Mouse (Mus musculus) large intestine, adult 2 months (tissue): ENCODE measurements around the gene Ftsj1. TPM values are rescaled to one million over a fixed set of nuclear protein-coding genes. Genes with fewer than 3 reads are reported as not detected.

Source experiments
- polyA plus RNA-seq: library from polyadenylated mRNA; depleted of rRNA; stranded (reverse); fragments of >200 nt; gene quantifications from 2 replicates; pipeline ENCODE4 v1.2.3, GENCODE M21; 2012; rRNA removed

Ftsj1 gene
- polyA plus RNA-seq, 1 experiment = 24.2 TPM

Other genes with a start within 250 kb of the Ftsj1 start
- gene Glod5, start 233.9 kb downstream of the Ftsj1 start, polyA plus RNA-seq = 65.2 and 101 TPM in 2 replicates
- 19.4 and 22.3 TPM in 2 replicates for gene Suv39h1, start 177.6 kb downstream of the Ftsj1 start, polyA plus RNA-seq
- gene Was, start 161.9 kb downstream of the Ftsj1 start, polyA plus RNA-seq = 5.3 and 7.2 TPM in 2 replicates
- gene Wdr13, start 119.5 kb downstream of the Ftsj1 start, polyA plus RNA-seq = 38.4 and 74.3 TPM in 2 replicates
- gene Rbm3, start 106.5 kb downstream of the Ftsj1 start, polyA plus RNA-seq = 76.6 and 101 TPM in 2 replicates
- gene Tbc1d25, start 76.2 kb downstream of the Ftsj1 start, polyA plus RNA-seq = 10.8 and 11.8 TPM in 2 replicates
- 138 and 140 TPM in 2 replicates for gene Ebp, start 58.9 kb downstream of the Ftsj1 start, polyA plus RNA-seq
- gene Porcn, start 45.9 kb downstream of the Ftsj1 start, polyA plus RNA-seq = 6.0 and 6.3 TPM in 2 replicates
- gene Slc38a5, start 18.7 kb upstream of the Ftsj1 start, polyA plus RNA-seq = 0.38 and 0.52 TPM in 2 replicates
- gene Ssxb10, start 75.0 kb upstream of the Ftsj1 start, polyA plus RNA-seq = not detected in 2 replicates
- gene Ssxb9, start 114.6 kb upstream of the Ftsj1 start, polyA plus RNA-seq = not detected in 2 replicates
- gene Ssxb1, start 160.9 kb upstream of the Ftsj1 start, polyA plus RNA-seq = not detected in 2 replicates
- gene Ssxb2, start 209.3 kb upstream of the Ftsj1 start, polyA plus RNA-seq = not detected in 2 replicates